Mouse (Mus musculus) heart, postnatal 0 days (tissue): ENCODE measurements around the gene Mbd3.

Experiments used
- CTCF ChIP-seq: IDR thresholded peaks from 2 replicates; pipeline ENCODE4 v1.5.1; 2016; ENCODE audit warnings: antibody characterized with exemption, control low read depth, low read depth
- EP300 ChIP-seq: IDR thresholded peaks from 2 replicates; pipeline ENCODE4 v1.6.1; 2016; ENCODE audit warnings: antibody characterized with exemption, low read depth

- no peak for TF ChIP-seq CTCF
- TF ChIP-seq EP300 = no peak
Observed at GRCm38 (mm10) chr10:80367954-80368353, 31.4 kb downstream of the Mbd3 start.
